Mouse (Mus musculus) testis, postnatal 14 days (tissue): ENCODE results near the gene Cnot11.

Source experiments
- DNase-seq: peaks from one replicate; pipeline ENCODE4 v3.0.0; 2021; ENCODE audit warnings: low spot score

Gene Cnot11

GRCm38 (mm10) chr1:39535515-39536311, 921 bp downstream of the Cnot11 start:
- DNase-seq: peak; percentile 98

- DNase-seq: no peak
Measured at GRCm38 (mm10) chr1:39536701-39537100, 1.9 kb downstream of the Cnot11 start.

GRCm38 (mm10) chr1:39537631-39538380, 3.0 kb downstream of the Cnot11 start:
- DNase-seq: no peak

- DNase-seq: no peak
Measured at GRCm38 (mm10) chr1:39540592-39540991, 5.8 kb downstream of the Cnot11 start.

GRCm38 (mm10) chr1:39545589-39545988, 10.8 kb downstream of the Cnot11 start:
- DNase-seq: no peak

GRCm38 (mm10) chr1:39546160-39546866, 11.5 kb downstream of the Cnot11 start:
- DNase-seq: no peak

GRCm38 (mm10) chr1:39547238-39547637, 12.4 kb downstream of the Cnot11 start:
- DNase-seq: no peak

GRCm38 (mm10) chr1:39549831-39550230, 15.0 kb downstream of the Cnot11 start:
- DNase-seq: no peak

GRCm38 (mm10) chr1:39555556-39556415, 21.0 kb downstream of the Cnot11 start:
- no peak for DNase-seq

- no peak for DNase-seq
Measured at GRCm38 (mm10) chr1:39559009-39559408, 24.2 kb downstream of the Cnot11 start.

- DNase-seq: no peak
Measured at GRCm38 (mm10) chr1:39561920-39562319, 27.1 kb downstream of the Cnot11 start.

- DNase-seq: no peak
Measured at GRCm38 (mm10) chr1:39563161-39563560, 28.4 kb downstream of the Cnot11 start.

GRCm38 (mm10) chr1:39564603-39565002, 29.8 kb downstream of the Cnot11 start:
- DNase-seq: no peak

GRCm38 (mm10) chr1:39568079-39568478, 33.3 kb downstream of the Cnot11 start:
- no peak for DNase-seq

- no peak for DNase-seq
Measured at GRCm38 (mm10) chr1:39571653-39572052, 36.9 kb downstream of the Cnot11 start.

- DNase-seq: no peak
Measured at GRCm38 (mm10) chr1:39573890-39574289, 39.1 kb downstream of the Cnot11 start.

GRCm38 (mm10) chr1:39575778-39576375, 41.1 kb downstream of the Cnot11 start:
- no peak for DNase-seq

GRCm38 (mm10) chr1:39576431-39577243, 41.8 kb downstream of the Cnot11 start:
- peak; percentile 69 for DNase-seq

- peak; percentile 95 for DNase-seq
Measured at GRCm38 (mm10) chr1:39577253-39577705, 42.5 kb downstream of the Cnot11 start, which contains the start of gene Rnf149. Rnf149 (minus strand) TSS chr1:39577405.

- no peak for DNase-seq
Measured at GRCm38 (mm10) chr1:39578446-39578845, 43.7 kb downstream of the Cnot11 start.
